26 mouse cellular contexts compared by ENCODE assay signal in genomic region chr2:121017151-121017550, GRCm38 (mm10). TPM values are rescaled to one million over a fixed set of nuclear protein-coding genes. Genes with fewer than 3 reads are reported as not detected.
DNase-seq lines count a peak whose midpoint lies in the region; ATAC-seq and TF ChIP-seq lines count a peak whose summit lies in the region.
"Had no signal": no experiment of that assay in that cellular context is flagged by ENCODE, and none has a peak within 500 bp of the region (broad histone marks: within the 10 kb centered on the region; RNA-seq: fewer than 3 reads in every experiment).

No protein-coding gene starts in this region.

- intact Hi-C loops in gastrocnemius, adult 2 months (cut with DNase I): no loop called here
- intact Hi-C loops in heart, postnatal 25 days (cut with DNase I): no loop called here
- intact Hi-C loops in heart, postnatal 14 days (cut with DNase I): no loop called here

- peak overlapping the region; percentile 54; the same call in 1 of the 2 replicates for H3K27ac ChIP-seq in gastrocnemius, adult 2 months
- H3K27ac ChIP-seq in heart, postnatal 0 days (ENCODE audit: low read depth): no peak overlapping the region
- H3K27ac ChIP-seq: forebrain, embryonic 10.5 days; forebrain, embryonic 13.5 days; heart, adult 2 months; hindbrain, embryonic 12.5 days; hindbrain, embryonic 15.5 days had no signal

- no peaks in the 10 kb centered on the region for H3K9me3 ChIP-seq in heart, postnatal 0 days (replicated peaks; ENCODE audit: control insufficient read depth, low read length)
- H3K9me3 ChIP-seq: forebrain, embryonic 10.5 days; forebrain, embryonic 13.5 days; G1E; hindbrain, embryonic 12.5 days; hindbrain, embryonic 15.5 days had no signal

- H3K4me2 ChIP-seq in heart, postnatal 0 days (ENCODE audit: low read depth, low read length): no peak overlapping the region
- H3K4me2 ChIP-seq: forebrain, embryonic 13.5 days; hindbrain, embryonic 12.5 days; hindbrain, embryonic 15.5 days had no signal

- peaks cover 23% of the 10 kb centered on the region for H3K36me3 ChIP-seq in heart, postnatal 0 days (replicated peaks; ENCODE audit: control insufficient read depth, insufficient read depth, low read length)

- 39% methylated on average over 1 of the region's 1 CpGs for WGBS in heart, postnatal 0 days

- ATAC-seq in heart, postnatal 0 days (ENCODE audit: insufficient read depth, low read depth): no peak
- ATAC-seq in megakaryocyte, adult 5-6 weeks (ENCODE audit: poor library complexity, severe bottlenecking): no peak
- ATAC-seq: forebrain, embryonic 13.5 days; forebrain, embryonic 16.5 days; intestine, postnatal 0 days; Patski had no signal

- no peaks in the 10 kb centered on the region for H3K27me3 ChIP-seq in heart, postnatal 0 days (ENCODE audit: control insufficient read depth, insufficient read depth, low read length)
- H3K27me3 ChIP-seq: CH12.LX; forebrain, embryonic 13.5 days; hindbrain, embryonic 12.5 days; hindbrain, embryonic 15.5 days; Patski had no signal

- TF ChIP-seq EP300 in heart, postnatal 0 days (IDR thresholded peaks at IDR 0.05; ENCODE audit: low read depth): no peak

- H3K4me3 ChIP-seq in gastrocnemius, adult 2 months: no peak overlapping the region
- H3K4me3 ChIP-seq in heart, postnatal 0 days (ENCODE audit: low read depth, low read length): no peak overlapping the region
- H3K4me3 ChIP-seq: forebrain, embryonic 10.5 days; forebrain, embryonic 13.5 days; heart, adult 2 months; hindbrain, embryonic 12.5 days; hindbrain, embryonic 15.5 days had no signal

- DNase-seq in gastrocnemius, adult 2 months: peak; percentile 24
- no peak for DNase-seq in gastrocnemius, postnatal 10 days
- peak; percentile 13 for DNase-seq in heart, adult 8-10 months (ENCODE audit: low spot score)
- DNase-seq in heart, postnatal 25 days (ENCODE audit: low spot score): no peak
- peak; percentile 13 for DNase-seq in heart, postnatal 0 days (ENCODE audit: low spot score)
- no peak for DNase-seq in heart, postnatal 14 days
- DNase-seq: adrenal gland, postnatal 10 days; adrenal gland, postnatal 36 days; B cell, adult 2 months; cerebellum, adult 18-20 months; cerebellum, adult 9-10 months; cerebellum, postnatal 14 days; gastrocnemius, postnatal 36 days; kidney, adult 2 months had no signal

- TF ChIP-seq CTCF in gastrocnemius, adult 2 months (IDR thresholded peaks at IDR 0.05): no peak
- TF ChIP-seq CTCF in heart, postnatal 0 days (IDR thresholded peaks at IDR 0.05; ENCODE audit: low read depth): no peak

- no peak overlapping the region for H3K9ac ChIP-seq in heart, postnatal 0 days (replicated peaks; ENCODE audit: low read depth, low read length)
- H3K9ac ChIP-seq: forebrain, embryonic 13.5 days; hindbrain, embryonic 12.5 days; hindbrain, embryonic 15.5 days had no signal

- H3K4me1 ChIP-seq in heart, postnatal 0 days (ENCODE audit: control insufficient read depth, insufficient read depth): no peaks in the 10 kb centered on the region
- H3K4me1 ChIP-seq: forebrain, embryonic 10.5 days; forebrain, embryonic 13.5 days; hindbrain, embryonic 12.5 days; hindbrain, embryonic 15.5 days had no signal

RNA-seq across cellular contexts. Expression of gene Ccndbp1, which starts 8.9 kb away (rescaled TPM):
- 10 to 100 TPM; 20.9 to 21.1 TPM for total RNA-seq in gastrocnemius, adult 2 months (2021)
- total RNA-seq in gastrocnemius, postnatal 10 days (2021): 10 to 100 TPM; 17.3 to 19.9 TPM
- total RNA-seq in heart, adult 8-10 months (2022): 10 to 100 TPM; 27.6 to 30.7 (median 29.5) TPM
- 10 to 100 TPM; 27.9 to 33.7 TPM for total RNA-seq in heart, postnatal 25 days (2021)
- total RNA-seq in heart, postnatal 0 days (2014; rRNA removed; ENCODE audit: low replicate concordance): 25.5 and 34.0 TPM in 2 replicates
- polyA plus RNA-seq in heart, postnatal 0 days (2015; fragmentation: Nextera tagmentation; extraction: Ambion mirVana): 42.4 TPM in 2 replicates
- total RNA-seq in heart, postnatal 14 days (2021): 10 to 100 TPM; 37.3 to 40.9 TPM
- total RNA-seq in megakaryocyte, adult 5-6 weeks (2015): 66.8 and 74.7 TPM in 2 replicates
- total RNA-seq in megakaryocyte, adult 5-6 weeks (2017): 63.0 and 69.7 TPM in 2 replicates

RNA-seq across cellular contexts. Expression of gene Epb42, which starts 19.7 kb away (rescaled TPM):
- not detected for total RNA-seq in gastrocnemius, adult 2 months (2021)
- 1 to 10 TPM in 1 of 2 experiments, not detected in 1; 1.2 TPM for total RNA-seq in gastrocnemius, postnatal 10 days (2021)
- total RNA-seq in heart, adult 8-10 months (2022): under 1 TPM in 1 of 4 experiments, not detected in 3; 0.63 TPM
- under 1 TPM; 0.21 to 0.95 TPM for total RNA-seq in heart, postnatal 25 days (2021)
- total RNA-seq in heart, postnatal 0 days (2014; rRNA removed; ENCODE audit: low replicate concordance): 0.27 TPM in 1 of 2 replicates, not detected in the other
- polyA plus RNA-seq in heart, postnatal 0 days (2015; fragmentation: Nextera tagmentation; extraction: Ambion mirVana): 0.26 and 0.56 TPM in 2 replicates
- 1 to 10 TPM; 1.1 to 1.3 TPM for total RNA-seq in heart, postnatal 14 days (2021)
- total RNA-seq in megakaryocyte, adult 5-6 weeks (2015): 0.22 and 2.4 TPM in 2 replicates
- total RNA-seq in megakaryocyte, adult 5-6 weeks (2017): 1.9 and 4.4 TPM in 2 replicates
- total RNA-seq: adrenal gland, postnatal 36 days; CH12.LX; gastrocnemius, adult 8-10 months; gastrocnemius, postnatal 36 days had no signal
- polyA plus RNA-seq: Patski had no signal

RNA-seq across cellular contexts. Expression of gene Tmem62, which starts 40.3 kb away (rescaled TPM):
- 1 to 10 TPM; 3.0 to 3.3 TPM for total RNA-seq in gastrocnemius, adult 2 months (2021)
- 1 to 10 TPM; 2.8 to 4.0 TPM for total RNA-seq in gastrocnemius, postnatal 10 days (2021)
- 1 to 10 TPM; 3.7 to 4.7 (median 4.0) TPM for total RNA-seq in heart, adult 8-10 months (2022)
- total RNA-seq in heart, postnatal 25 days (2021): 1 to 10 TPM; 3.5 to 4.9 TPM
- total RNA-seq in heart, postnatal 0 days (2014; rRNA removed; ENCODE audit: low replicate concordance): 3.3 and 8.9 TPM in 2 replicates
- 2.4 and 2.7 TPM in 2 replicates for polyA plus RNA-seq in heart, postnatal 0 days (2015; fragmentation: Nextera tagmentation; extraction: Ambion mirVana)
- total RNA-seq in heart, postnatal 14 days (2021): 1 to 10 TPM; 2.7 to 3.1 TPM
- 6.0 and 10.4 TPM in 2 replicates for total RNA-seq in megakaryocyte, adult 5-6 weeks (2015)
- total RNA-seq in megakaryocyte, adult 5-6 weeks (2017): 4.5 and 8.4 TPM in 2 replicates

RNA-seq across cellular contexts. Expression of gene Ubr1, which starts 46.6 kb away (rescaled TPM):
- total RNA-seq in gastrocnemius, adult 2 months (2021): 10 to 100 TPM; 28.5 to 29.9 TPM
- total RNA-seq in gastrocnemius, postnatal 10 days (2021): 10 to 100 TPM; 20.0 to 22.0 TPM
- 10 to 100 TPM; 21.2 to 25.4 (median 24.0) TPM for total RNA-seq in heart, adult 8-10 months (2022)
- 10 to 100 TPM; 21.6 to 22.1 TPM for total RNA-seq in heart, postnatal 25 days (2021)
- total RNA-seq in heart, postnatal 0 days (2014; rRNA removed; ENCODE audit: low replicate concordance): 11.7 and 28.9 TPM in 2 replicates
- 13.6 and 14.3 TPM in 2 replicates for polyA plus RNA-seq in heart, postnatal 0 days (2015; fragmentation: Nextera tagmentation; extraction: Ambion mirVana)
- total RNA-seq in heart, postnatal 14 days (2021): 10 to 100 TPM; 23.6 to 25.2 TPM
- total RNA-seq in megakaryocyte, adult 5-6 weeks (2015): 13.7 and 17.5 TPM in 2 replicates
- total RNA-seq in megakaryocyte, adult 5-6 weeks (2017): 15.9 and 23.8 TPM in 2 replicates

Comparison
In these comparisons a context has a peak if more than half of its experiments do, and no peak if none do; other contexts are left out.
1. DNase-seq: peak in gastrocnemius, adult 2 months (single experiment), heart, adult 8-10 months (single experiment) and heart, postnatal 0 days (single experiment); none in gastrocnemius, postnatal 10 days (single experiment), heart, postnatal 25 days (single experiment) and heart, postnatal 14 days (0 of 2).